Mouse (Mus musculus) C2C12 (cell line): Measurements from ENCODE around the gene Pin1rt1. TPM values are rescaled to one million over a fixed set of nuclear protein-coding genes. Genes with fewer than 3 reads are reported as not detected.

Experiments used
- H3K27me3 ChIP-seq: one replicate; pipeline ENCODE4 v1.6.1; 2011; ENCODE audit not compliant: control insufficient read depth, insufficient read depth, insufficient read length
- H3K36me3 ChIP-seq: one replicate; pipeline ENCODE4 v1.6.1; 2011; ENCODE audit not compliant: control insufficient read depth, insufficient read depth
- H3K4me3 ChIP-seq: one replicate; pipeline ENCODE4 v1.5.1; 2011; ENCODE audit warnings: mild to moderate bottlenecking, control low read depth; ENCODE audit not compliant: poor library complexity, insufficient read depth, severe bottlenecking
- H3K79me2 ChIP-seq: one replicate; pipeline ENCODE4 v1.6.1; 2011; ENCODE audit not compliant: control insufficient read depth, insufficient read depth
- H3K79me3 ChIP-seq: one replicate; pipeline ENCODE4 v1.6.1; 2011; ENCODE audit warnings: low read depth, control low read depth
- H3ac ChIP-seq: one replicate; pipeline ENCODE3; 2011; ENCODE audit warnings: low read depth; ENCODE audit not compliant: control insufficient read depth, insufficient read length
- CEBPB ChIP-seq: IDR thresholded peaks from one replicate; pipeline ENCODE4 v1.6.1; 2011; ENCODE audit warnings: low read depth, mild to moderate bottlenecking, control low read depth, moderate library complexity
- CTCF ChIP-seq: IDR thresholded peaks from one replicate; pipeline ENCODE4 v1.5.1; 2011; ENCODE audit not compliant: control insufficient read depth, insufficient read depth, insufficient read length
- FOSL1 ChIP-seq: IDR thresholded peaks from one replicate; pipeline ENCODE4 v1.8.0; 2011; ENCODE audit warnings: mild to moderate bottlenecking, low read length; ENCODE audit not compliant: poor library complexity, insufficient read depth, severe bottlenecking
- MAX ChIP-seq: IDR thresholded peaks from one replicate; pipeline ENCODE4 v1.6.1; 2011; ENCODE audit warnings: mild to moderate bottlenecking, control low read depth
- MYOD1 ChIP-seq: IDR thresholded peaks from one replicate; pipeline ENCODE4 v1.6.1; 2011; ENCODE audit warnings: low read depth; ENCODE audit not compliant: control insufficient read depth, insufficient read length
- MYOG ChIP-seq: IDR thresholded peaks from one replicate; pipeline ENCODE4 v1.6.1; 2011; ENCODE audit not compliant: control insufficient read depth, insufficient read length; ENCODE audit errors: extremely low read depth
- USF1 ChIP-seq: IDR thresholded peaks from one replicate; pipeline ENCODE4 v1.6.1; 2011; ENCODE audit warnings: low read depth, mild to moderate bottlenecking, control low read depth, moderate library complexity
- polyA plus RNA-seq: library from polyadenylated mRNA; unstranded; fragments of >200 nt; fragmentation: generic; extraction: Trizol; gene quantifications from one replicate; pipeline ENCODE4 v1.2.1, GENCODE M21; 2012; ENCODE audit warnings: missing spikeins

The Pin1rt1 gene
- polyA plus RNA-seq, 1 experiment = not detected

GRCm38 (mm10) chr2:104740248-104740949 lies 24.2 kb upstream of the Pin1rt1 start:
- H3K36me3 ChIP-seq = no peaks in the 10 kb centered on the region
- TF ChIP-seq MAX (no peak), USF1 (no peak), CEBPB (no peak), MYOD1 (no peak), FOSL1 (no peak), CTCF (no peak), MYOG (no peak)

GRCm38 (mm10) chr2:104739691-104740090 lies 23.5 kb upstream of the Pin1rt1 start:
- H3K27me3 ChIP-seq = no peaks in the 10 kb centered on the region
- H3K4me3 ChIP-seq = no peak overlapping the region
- H3K79me2 ChIP-seq = peaks cover 65% of the 10 kb centered on the region
- H3K36me3 ChIP-seq = no peaks in the 10 kb centered on the region
- H3ac ChIP-seq = no peak overlapping the region
- no peak for TF ChIP-seq CTCF
- no peak for TF ChIP-seq FOSL1
- no peak for TF ChIP-seq USF1
- peaks cover 27% of the 10 kb centered on the region for H3K79me3 ChIP-seq

More at GRCm38 (mm10) chr2:104740248-104740949, 24.2 kb upstream of the Pin1rt1 start:
- Histone ChIP-seq H3ac (no peak overlapping the region), H3K79me3 (peaks cover 27% of the 10 kb centered on the region), H3K4me3 (no peak overlapping the region), H3K27me3 (no peaks in the 10 kb centered on the region), H3K79me2 (peaks cover 60% of the 10 kb centered on the region)

- Histone ChIP-seq H3K27me3 (no peaks in the 10 kb centered on the region), H3ac (no peak overlapping the region), H3K79me2 (peaks cover 65% of the 10 kb centered on the region), H3K36me3 (no peaks in the 10 kb centered on the region), H3K79me3 (peaks cover 23% of the 10 kb centered on the region), H3K4me3 (no peak overlapping the region)
- TF ChIP-seq MAX = no peak
- TF ChIP-seq CEBPB = no peak
- no peak for TF ChIP-seq CTCF
- no peak for TF ChIP-seq MYOD1
- TF ChIP-seq MYOG = no peak
- TF ChIP-seq FOSL1 = no peak
- TF ChIP-seq USF1 = no peak
Observed at GRCm38 (mm10) chr2:104736241-104736640, 20.1 kb upstream of the Pin1rt1 start.

GRCm38 (mm10) chr2:104732562-104733256 lies 16.5 kb upstream of the Pin1rt1 start:
- Histone ChIP-seq H3K79me3 (peaks cover 12% of the 10 kb centered on the region), H3K4me3 (no peak overlapping the region), H3K27me3 (no peaks in the 10 kb centered on the region), H3K79me2 (peaks cover 33% of the 10 kb centered on the region), H3K36me3 (peaks cover 11% of the 10 kb centered on the region), H3ac (no peak overlapping the region)
- TF ChIP-seq FOSL1 (no peak), USF1 (no peak), CTCF (no peak), CEBPB (no peak), MYOD1 (no peak), MAX (no peak), MYOG (no peak)

- Histone ChIP-seq H3K36me3 (peaks cover 18% of the 10 kb centered on the region), H3ac (no peak overlapping the region), H3K4me3 (no peak overlapping the region), H3K79me3 (peaks cover 11% of the 10 kb centered on the region), H3K79me2 (peaks cover 29% of the 10 kb centered on the region), H3K27me3 (no peaks in the 10 kb centered on the region)
- TF ChIP-seq CTCF (no peak), MYOG (no peak), MYOD1 (no peak), USF1 (no peak), CEBPB (peak; percentile 54), MAX (peak; percentile 52), FOSL1 (no peak)
Observed at GRCm38 (mm10) chr2:104732033-104732444, 15.9 kb upstream of the Pin1rt1 start.
